Mouse (Mus musculus): Measurements from ENCODE around the gene Prss56. TPM values are rescaled to one million over a fixed set of nuclear protein-coding genes. Genes with fewer than 3 reads are reported as not detected.

Prss56 gene
- polyA plus RNA-seq, 1 experiment from 2014 or later = 0.58 TPM

DNA sequence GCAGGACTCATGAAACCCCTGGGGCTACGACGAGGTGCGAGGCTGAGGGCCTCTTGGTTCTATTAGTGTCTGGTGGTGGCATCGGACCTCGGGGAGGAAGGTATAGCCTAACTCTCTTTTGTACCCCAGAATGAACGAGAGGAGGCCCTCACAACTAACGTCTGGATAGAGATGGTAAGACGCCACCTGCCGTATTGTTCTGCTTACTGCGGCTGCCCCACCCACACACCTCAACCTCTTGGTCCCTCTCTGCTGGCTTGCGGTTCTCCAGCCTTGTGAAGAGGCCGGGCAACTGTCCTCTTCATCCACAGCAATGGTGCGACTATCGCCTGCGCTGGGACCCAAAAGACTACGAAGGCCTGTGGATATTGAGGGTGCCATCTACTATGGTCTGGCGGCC, 23.2 kb downstream of the Prss56 start:
- H3K4me3 ChIP-seq (ENCODE audit: low read depth, low read length) = no peak overlapping the region
- WGBS = 18% methylated on average over 17 of the region's 17 CpGs

DNA sequence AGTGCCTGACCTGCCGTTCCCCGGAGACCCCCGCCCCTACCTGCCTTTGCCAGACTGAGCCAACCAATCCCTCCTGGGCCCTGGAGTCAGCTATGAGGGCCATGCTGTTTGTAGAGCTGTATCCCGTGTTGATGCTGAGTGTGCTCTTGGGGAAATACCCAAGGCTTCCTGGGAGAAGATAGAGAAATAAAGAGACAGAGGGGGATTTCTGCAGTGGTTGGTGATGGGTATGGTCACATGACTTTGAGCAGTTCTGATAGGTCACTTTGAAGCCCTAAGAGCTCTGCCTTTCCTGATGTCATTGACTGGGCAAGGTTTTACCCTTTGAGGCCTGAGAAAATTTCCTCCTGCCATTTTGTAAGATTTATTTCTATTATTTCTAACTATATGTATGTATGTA, 28.3 kb downstream of the Prss56 start:
- Histone ChIP-seq H3K9me3 (replicated peaks; ENCODE audit: control insufficient read depth, low read length) (no peaks in the 10 kb centered on the region), H3K4me2 (ENCODE audit: low read length) (no peak overlapping the region), H3K27ac (ENCODE audit: low read depth, low read length) (no peak overlapping the region), H3K27me3 (replicated peaks; ENCODE audit: control insufficient read depth, insufficient read depth, low read length) (0 out of 2 replicates have a peak, but pooled peaks cover 2% of the 10 kb centered on the region), H3K9ac (ENCODE audit: low read length) (no peak overlapping the region), H3K36me3 (ENCODE audit: control insufficient read depth, insufficient read depth, low read length) (no peaks in the 10 kb centered on the region), H3K4me1 (ENCODE audit: control insufficient read depth, insufficient read depth, low read length) (peaks cover 18% of the 10 kb centered on the region), H3K4me3 (ENCODE audit: low read depth, low read length) (no peak overlapping the region)
- no peak for ATAC-seq
- no peak for DNase-seq (ENCODE audit: low spot score)
- WGBS = 89% methylated on average over 4 of the region's 4 CpGs

More for the DNA sequence above, 23.2 kb downstream of the Prss56 start:
- ATAC-seq (no peak), DNase-seq (ENCODE audit: low spot score) (no peak)
- Histone ChIP-seq H3K27ac (ENCODE audit: low read depth, low read length) (no peak overlapping the region), H3K4me2 (ENCODE audit: low read length) (no peak overlapping the region), H3K4me1 (ENCODE audit: control insufficient read depth, insufficient read depth, low read length) (no peaks in the 10 kb centered on the region), H3K9me3 (replicated peaks; ENCODE audit: control insufficient read depth, low read length) (no peaks in the 10 kb centered on the region), H3K36me3 (ENCODE audit: control insufficient read depth, insufficient read depth, low read length) (no peaks in the 10 kb centered on the region), H3K9ac (ENCODE audit: low read length) (no peak overlapping the region), H3K27me3 (replicated peaks; ENCODE audit: control insufficient read depth, insufficient read depth, low read length) (0 out of 2 replicates have a peak, but pooled peaks cover 6% of the 10 kb centered on the region)

DNA sequence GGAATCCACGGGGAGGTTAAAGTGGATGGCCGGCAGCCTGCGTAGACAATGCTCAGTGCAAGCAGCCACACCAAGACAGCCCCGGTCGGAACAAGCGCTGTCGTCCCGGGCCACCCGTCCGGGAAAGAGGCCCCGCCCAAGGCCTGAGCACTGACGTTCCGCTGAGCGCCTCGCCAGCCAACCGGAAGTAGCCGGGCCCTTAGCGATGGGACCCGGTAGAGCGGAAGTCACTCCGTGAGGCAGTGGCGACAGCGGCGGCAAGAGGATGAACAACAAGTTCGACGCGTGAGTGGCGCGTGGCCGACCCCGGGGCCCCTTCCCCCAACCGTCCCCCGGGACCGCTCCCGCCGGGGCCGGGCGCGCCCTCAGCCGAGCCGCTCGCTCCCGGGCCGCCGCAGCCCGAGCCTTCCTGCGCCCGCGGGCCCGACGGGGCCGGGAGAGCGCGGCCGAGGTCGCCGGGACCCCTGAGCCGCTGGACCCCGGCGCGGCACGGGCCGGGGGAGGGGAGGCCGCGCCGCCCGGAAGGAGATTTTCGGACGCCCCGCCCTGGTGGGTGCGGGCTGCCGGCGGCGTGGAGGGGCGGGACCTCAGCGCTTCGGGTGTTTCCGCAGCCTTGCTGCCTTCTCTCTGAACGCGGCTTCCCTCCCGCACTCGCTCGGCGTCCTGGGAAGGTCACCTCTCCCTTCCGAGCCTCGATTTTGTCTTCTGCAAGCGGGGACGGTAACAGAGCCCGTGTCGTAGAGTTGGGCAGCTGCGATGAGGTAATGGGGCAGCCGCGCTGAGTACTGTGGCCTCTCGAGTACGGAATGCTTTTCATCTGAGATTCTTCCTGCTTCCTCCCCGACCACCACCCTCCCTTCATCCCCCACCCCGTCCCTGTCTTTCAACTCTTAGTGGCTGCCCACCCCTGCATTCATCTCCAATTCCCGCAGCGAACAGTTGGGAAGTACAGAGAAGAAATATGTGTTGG, 30.9 kb downstream of the Prss56 start, which contains the start of gene Eif4e2:
Gene Eif4e2, plus strand, starts transcription at position 180 of the 970 bp plus-strand sequence.
- Histone ChIP-seq H3K9ac (ENCODE audit: low read length) (peak within 1 kb of the TSS; percentile 93), H3K9me3 (replicated peaks; ENCODE audit: control insufficient read depth, low read length) (no peaks in the 10 kb centered on the region), H3K27ac (ENCODE audit: low read depth, low read length) (peak within 1 kb of the TSS; percentile 98), H3K36me3 (ENCODE audit: control insufficient read depth, insufficient read depth, low read length) (peaks cover 13% of the 10 kb centered on the region), H3K27me3 (replicated peaks; ENCODE audit: control insufficient read depth, insufficient read depth, low read length) (no peaks in the 10 kb centered on the region), H3K4me2 (ENCODE audit: low read length) (peak within 1 kb of the TSS; percentile 75), H3K4me1 (ENCODE audit: control insufficient read depth, insufficient read depth, low read length) (peaks cover 21% of the 10 kb centered on the region), H3K4me3 (ENCODE audit: low read depth, low read length) (peak within 1 kb of the TSS; percentile 89)
- peak; percentile 97 for DNase-seq (ENCODE audit: low spot score)
- WGBS = under 1% methylated on average over 72 of the region's 99 CpGs
- ATAC-seq = peak; percentile 98

DNA sequence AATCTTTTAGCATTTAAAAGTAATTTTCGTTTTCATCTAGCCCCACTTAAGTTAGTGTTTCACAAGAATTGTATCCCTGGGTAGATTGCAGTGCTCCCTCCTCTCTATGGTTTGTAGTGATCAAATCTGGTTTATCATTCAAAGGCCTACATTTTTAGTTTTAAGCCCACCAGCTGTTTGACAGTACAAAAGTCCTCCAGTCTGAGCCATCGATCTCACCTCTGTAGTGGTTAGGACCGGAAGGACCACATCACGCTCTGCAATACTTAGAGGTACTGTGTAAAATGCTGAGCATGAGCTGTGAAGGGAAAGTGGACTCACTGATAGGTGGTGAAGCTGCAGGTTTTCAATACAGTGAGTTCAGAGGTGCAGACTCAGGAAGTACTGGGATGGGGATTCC, 31.6 kb downstream of the Prss56 start:
- Histone ChIP-seq H3K4me1 (ENCODE audit: control insufficient read depth, insufficient read depth, low read length) (peaks cover 21% of the 10 kb centered on the region), H3K9me3 (replicated peaks; ENCODE audit: control insufficient read depth, low read length) (no peaks in the 10 kb centered on the region), H3K9ac (ENCODE audit: low read length) (peak overlapping the region; percentile 93), H3K4me2 (ENCODE audit: low read length) (peak overlapping the region; percentile 75), H3K4me3 (ENCODE audit: low read depth, low read length) (peak overlapping the region; percentile 89), H3K36me3 (ENCODE audit: control insufficient read depth, insufficient read depth, low read length) (peaks cover 19% of the 10 kb centered on the region), H3K27me3 (replicated peaks; ENCODE audit: control insufficient read depth, insufficient read depth, low read length) (no peaks in the 10 kb centered on the region), H3K27ac (ENCODE audit: low read depth, low read length) (peak overlapping the region; percentile 98)
- ATAC-seq = no peak
- no peak for DNase-seq (ENCODE audit: low spot score)
- WGBS = 41% methylated on average over 4 of the region's 4 CpGs

DNA sequence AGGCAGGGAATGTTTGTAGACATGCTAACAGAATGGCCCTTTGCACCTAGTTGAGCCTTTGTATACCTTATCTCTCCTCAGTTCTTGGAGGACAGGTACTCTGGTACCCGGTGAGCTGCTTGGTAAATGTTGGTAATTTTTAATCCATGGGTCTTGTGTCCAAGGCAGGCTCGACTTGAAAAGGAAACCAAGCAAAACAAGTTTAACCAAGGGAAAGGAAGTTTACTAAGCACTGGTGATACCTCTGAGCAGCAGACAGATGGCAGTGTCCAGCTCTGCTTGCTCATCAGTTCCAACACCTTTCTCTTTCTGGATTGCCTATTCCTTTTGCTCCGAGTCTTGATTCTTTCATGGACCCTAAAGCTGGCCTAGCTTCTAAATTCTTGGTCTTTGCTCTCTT, 34.8 kb downstream of the Prss56 start:
- Histone ChIP-seq H3K36me3 (ENCODE audit: control insufficient read depth, insufficient read depth, low read length) (peaks cover 51% of the 10 kb centered on the region), H3K9ac (ENCODE audit: low read length) (no peak overlapping the region), H3K9me3 (replicated peaks; ENCODE audit: control insufficient read depth, low read length) (no peaks in the 10 kb centered on the region), H3K27me3 (replicated peaks; ENCODE audit: control insufficient read depth, insufficient read depth, low read length) (no peaks in the 10 kb centered on the region), H3K27ac (ENCODE audit: low read depth, low read length) (no peak overlapping the region), H3K4me1 (ENCODE audit: control insufficient read depth, insufficient read depth, low read length) (peaks cover 20% of the 10 kb centered on the region), H3K4me2 (ENCODE audit: low read length) (no peak overlapping the region), H3K4me3 (ENCODE audit: low read depth, low read length) (no peak overlapping the region)
- 67% methylated on average over 3 of the region's 3 CpGs for WGBS
- DNase-seq (ENCODE audit: low spot score) (no peak), ATAC-seq (no peak)

DNA sequence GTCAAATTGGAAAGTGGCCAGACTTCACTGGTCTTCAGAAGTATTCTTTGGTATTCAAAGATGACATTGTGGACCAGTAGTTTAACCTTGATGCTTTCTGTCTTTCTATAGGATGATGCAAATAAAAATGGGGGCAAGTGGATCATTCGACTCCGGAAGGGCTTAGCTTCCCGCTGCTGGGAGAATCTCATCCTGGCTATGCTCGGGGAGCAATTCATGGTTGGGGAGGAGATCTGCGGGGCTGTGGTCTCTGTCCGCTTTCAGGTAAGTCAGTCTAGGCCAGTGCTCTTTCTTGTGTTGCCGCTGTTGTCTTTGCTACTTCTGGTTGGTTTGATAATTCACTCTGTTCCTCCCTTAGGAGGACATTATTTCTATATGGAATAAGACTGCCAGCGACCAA, 42.6 kb downstream of the Prss56 start:
- ATAC-seq (no peak), DNase-seq (ENCODE audit: low spot score) (no peak)
- H3K4me1 ChIP-seq (ENCODE audit: control insufficient read depth, insufficient read depth, low read length) = no peaks in the 10 kb centered on the region
- H3K9me3 ChIP-seq (replicated peaks; ENCODE audit: control insufficient read depth, low read length) = no peaks in the 10 kb centered on the region
- no peaks in the 10 kb centered on the region for H3K27me3 ChIP-seq (replicated peaks; ENCODE audit: control insufficient read depth, insufficient read depth, low read length)
- WGBS = 99% methylated on average over 8 of the region's 8 CpGs
- H3K4me2 ChIP-seq (ENCODE audit: low read length) = no peak overlapping the region
- H3K4me3 ChIP-seq (ENCODE audit: low read depth, low read length) = no peak overlapping the region
- no peak overlapping the region for H3K9ac ChIP-seq (ENCODE audit: low read length)
- no peak overlapping the region for H3K27ac ChIP-seq (ENCODE audit: low read depth, low read length)
- peaks cover 99% of the 10 kb centered on the region for H3K36me3 ChIP-seq (ENCODE audit: control insufficient read depth, insufficient read depth, low read length)

DNA sequence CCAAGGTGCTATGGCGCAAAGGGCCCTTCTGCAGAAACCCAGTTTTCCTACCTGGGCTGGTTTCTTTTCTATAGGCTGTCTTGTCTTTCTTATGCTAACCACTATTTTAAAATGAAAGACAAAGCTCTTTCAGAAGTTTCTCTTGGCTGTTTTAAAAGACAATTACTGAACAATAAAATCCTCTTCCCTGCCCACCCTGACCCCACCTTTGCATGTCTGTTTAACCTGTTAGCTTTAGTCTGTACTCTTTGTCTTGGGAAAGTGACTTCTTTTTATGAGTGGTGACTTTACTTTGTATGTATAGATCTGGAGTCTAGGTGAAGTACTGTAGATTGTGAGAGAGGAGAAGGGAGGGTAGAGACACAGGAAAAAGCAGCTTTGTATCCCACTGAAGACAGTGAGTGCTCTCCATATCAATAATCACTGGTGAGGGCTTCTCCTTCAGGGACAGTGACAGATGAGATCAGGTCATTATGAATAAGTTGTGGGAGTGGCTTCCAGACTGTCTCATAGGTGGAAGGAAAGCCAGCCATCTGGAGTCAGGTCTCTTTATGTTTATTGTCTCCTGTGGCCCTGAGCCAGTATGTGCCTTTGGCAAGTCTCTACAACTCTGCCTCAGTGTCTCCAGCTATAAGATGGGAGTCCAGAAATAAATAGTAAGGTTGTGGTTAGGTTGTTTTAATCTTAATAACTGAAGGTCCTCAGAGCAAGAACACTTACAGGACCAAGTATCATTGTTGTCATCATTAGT, 43.5 kb downstream of the Prss56 start:
- H3K4me1 ChIP-seq (ENCODE audit: control insufficient read depth, insufficient read depth, low read length) = no peaks in the 10 kb centered on the region
- no peaks in the 10 kb centered on the region for H3K9me3 ChIP-seq (replicated peaks; ENCODE audit: control insufficient read depth, low read length)
- H3K27me3 ChIP-seq (replicated peaks; ENCODE audit: control insufficient read depth, insufficient read depth, low read length) = no peaks in the 10 kb centered on the region
- no peak overlapping the region for H3K4me3 ChIP-seq (ENCODE audit: low read depth, low read length)
- WGBS = 100% methylated on average over 1 of the region's 1 CpGs
- no peak overlapping the region for H3K4me2 ChIP-seq (ENCODE audit: low read length)
- ATAC-seq (no peak), DNase-seq (ENCODE audit: low spot score) (no peak)
- H3K27ac ChIP-seq (ENCODE audit: low read depth, low read length) = no peak overlapping the region
- H3K9ac ChIP-seq (ENCODE audit: low read length) = no peak overlapping the region
- H3K36me3 ChIP-seq (ENCODE audit: control insufficient read depth, insufficient read depth, low read length) = peaks cover 97% of the 10 kb centered on the region

DNA sequence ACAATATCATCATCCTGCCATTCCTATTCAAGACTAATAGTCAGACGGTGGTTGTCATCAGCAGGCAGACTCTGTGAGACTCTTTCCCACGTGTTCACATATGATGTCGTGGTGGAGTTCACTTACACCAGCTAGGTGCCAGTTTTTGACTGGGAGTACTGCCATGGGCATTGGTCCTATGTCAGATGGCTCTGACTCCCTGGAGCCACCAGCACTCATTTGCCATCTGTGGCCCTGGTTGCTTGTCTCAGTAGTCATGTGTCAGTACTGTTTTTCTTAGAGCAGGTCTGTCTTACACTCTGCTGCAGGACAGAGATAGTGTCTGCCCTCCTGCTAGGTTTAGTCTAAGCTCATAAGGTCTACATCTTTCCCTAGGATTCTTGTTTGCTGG, 44.0 kb downstream of the Prss56 start:
- WGBS = 92% methylated on average over 3 of the region's 3 CpGs
- no peak for ATAC-seq
- no peaks in the 10 kb centered on the region for H3K9me3 ChIP-seq (replicated peaks; ENCODE audit: control insufficient read depth, low read length)
- no peak overlapping the region for H3K4me3 ChIP-seq (ENCODE audit: low read depth, low read length)
- H3K4me2 ChIP-seq (ENCODE audit: low read length) = no peak overlapping the region
- no peak overlapping the region for H3K9ac ChIP-seq (ENCODE audit: low read length)
- DNase-seq (ENCODE audit: low spot score) = no peak
- H3K4me1 ChIP-seq (ENCODE audit: control insufficient read depth, insufficient read depth, low read length) = no peaks in the 10 kb centered on the region
- no peak overlapping the region for H3K27ac ChIP-seq (ENCODE audit: low read depth, low read length)
- H3K36me3 ChIP-seq (ENCODE audit: control insufficient read depth, insufficient read depth, low read length) = peaks cover 97% of the 10 kb centered on the region
- H3K27me3 ChIP-seq (replicated peaks; ENCODE audit: control insufficient read depth, insufficient read depth, low read length) = no peaks in the 10 kb centered on the region
